Comparison of ENCODE assay signal across 28 mouse cellular contexts in genomic region chr7:100997215-100997614, GRCm38 (mm10). TPM values are rescaled to one million over a fixed set of nuclear protein-coding genes. Genes with fewer than 3 reads are reported as not detected.
A peak's percentile ranks its signal among the peaks of the same experiment; 100 is the strongest.
DNase-seq lines count a peak whose midpoint lies in the region; ATAC-seq and TF ChIP-seq lines count a peak whose summit lies in the region.
"Had no signal": no experiment of that assay in that cellular context is flagged by ENCODE, and none has a peak within 500 bp of the region (broad histone marks: within the 10 kb centered on the region; RNA-seq: fewer than 3 reads in every experiment).

No protein-coding gene starts in this region.

- H3K9ac ChIP-seq in liver, embryonic 11.5 days (ENCODE audit: low read depth, low read length), result no peak overlapping the region
- no peak overlapping the region for H3K9ac ChIP-seq in liver, postnatal 0 days (replicated peaks)
- H3K9ac ChIP-seq: forebrain, embryonic 13.5 days; heart, embryonic 13.5 days; hindbrain, embryonic 12.5 days; hindbrain, embryonic 15.5 days had no signal

- no peak overlapping the region for H3K27ac ChIP-seq in liver, embryonic 11.5 days (ENCODE audit: low read depth, low read length)
- no peak overlapping the region for H3K27ac ChIP-seq in liver, postnatal 0 days (ENCODE audit: low read depth)
- H3K27ac ChIP-seq in left cerebral cortex, adult 2 months, result no peak overlapping the region
- H3K27ac ChIP-seq: forebrain, embryonic 10.5 days; forebrain, embryonic 13.5 days; heart, embryonic 10.5 days; heart, embryonic 13.5 days; hindbrain, embryonic 12.5 days; hindbrain, embryonic 15.5 days had no signal

- 70% methylated on average over 1 of the region's 1 CpGs for WGBS in liver, embryonic 11.5 days
- 77% methylated on average over 1 of the region's 1 CpGs for WGBS in liver, postnatal 0 days (ENCODE audit: insufficient replicate concordance)

- 0 out of 2 replicates have a peak, but pooled peaks have one; percentile 44 for ATAC-seq in liver, embryonic 11.5 days (replicated peaks; ENCODE audit: low FRiP score)
- ATAC-seq in liver, postnatal 0 days, result no peak
- ATAC-seq in common myeloid progenitor, adult 5-6 weeks (replicated peaks; ENCODE audit: low read depth, poor library complexity, severe bottlenecking), result peak; percentile 52; the same call in 1 of the 2 replicates
- ATAC-seq in megakaryocyte progenitor cell, adult 5-6 weeks (replicated peaks; ENCODE audit: poor library complexity), result peak; percentile 76
- ATAC-seq: forebrain, embryonic 13.5 days; forebrain, embryonic 16.5 days had no signal

- H3K4me1 ChIP-seq in liver, embryonic 11.5 days (replicated peaks; ENCODE audit: control insufficient read depth, insufficient read depth, low read length), result peaks cover 9% of the 10 kb centered on the region; the same call in 1 of the 2 replicates
- H3K4me1 ChIP-seq in liver, postnatal 0 days (ENCODE audit: insufficient read depth), result no peaks in the 10 kb centered on the region; the same call in 1 of the 2 replicates
- H3K4me1 ChIP-seq: forebrain, embryonic 13.5 days; hindbrain, embryonic 15.5 days had no signal

- TF ChIP-seq EP300 in liver, postnatal 0 days (IDR thresholded peaks at IDR 0.05; ENCODE audit: low read depth), result no peak

- TF ChIP-seq CTCF in liver, postnatal 0 days (IDR thresholded peaks at IDR 0.05; ENCODE audit: low read depth), result no peak
- TF ChIP-seq CTCF in left cerebral cortex, adult 2 months (IDR thresholded peaks at IDR 0.05), result no peak

- intact Hi-C loops in gastrocnemius, postnatal 14 days (cut with DNase I; ENCODE audit: low total_unique reads), result no loop called here
- intact Hi-C loops in left cerebral cortex, adult 2 months (cut with DNase I), result loop anchor here (10.0 kb wide), 1 partner anchor 238 kb away; no protein-coding TSS in a partner anchor

- H3K36me3 ChIP-seq in liver, embryonic 11.5 days (ENCODE audit: control insufficient read depth, insufficient read depth, low read length), result no peaks in the 10 kb centered on the region
- H3K36me3 ChIP-seq in liver, postnatal 0 days (replicated peaks; ENCODE audit: insufficient read depth, low read length), result peaks cover 14% of the 10 kb centered on the region
- H3K36me3 ChIP-seq: forebrain, embryonic 10.5 days; G1E; heart, embryonic 10.5 days; heart, embryonic 13.5 days; hindbrain, embryonic 12.5 days; hindbrain, embryonic 15.5 days had no signal

- H3K4me2 ChIP-seq in liver, embryonic 11.5 days, result no peak overlapping the region
- H3K4me2 ChIP-seq in liver, postnatal 0 days (ENCODE audit: low read depth, low read length), result no peak overlapping the region
- H3K4me2 ChIP-seq: forebrain, embryonic 13.5 days; heart, embryonic 13.5 days; hindbrain, embryonic 12.5 days; hindbrain, embryonic 15.5 days had no signal

- no peaks in the 10 kb centered on the region for H3K27me3 ChIP-seq in liver, embryonic 11.5 days (replicated peaks; ENCODE audit: control insufficient read depth, insufficient read depth, low read length)
- H3K27me3 ChIP-seq in liver, postnatal 0 days (ENCODE audit: insufficient read depth, low read length), result no peaks in the 10 kb centered on the region
- H3K27me3 ChIP-seq: CH12.LX; forebrain, embryonic 13.5 days; hindbrain, embryonic 12.5 days; hindbrain, embryonic 15.5 days had no signal

- no peak overlapping the region for H3K4me3 ChIP-seq in liver, embryonic 11.5 days (ENCODE audit: low read depth, low read length)
- no peak overlapping the region for H3K4me3 ChIP-seq in liver, postnatal 0 days (ENCODE audit: low read depth, low read length)
- H3K4me3 ChIP-seq in left cerebral cortex, adult 2 months, result no peak overlapping the region
- H3K4me3 ChIP-seq: forebrain, embryonic 10.5 days; forebrain, embryonic 13.5 days; heart, embryonic 10.5 days; heart, embryonic 13.5 days; hindbrain, embryonic 12.5 days; hindbrain, embryonic 15.5 days had no signal

- DNase-seq in gastrocnemius, postnatal 10 days, result peak; percentile 6
- DNase-seq in gastrocnemius, postnatal 14 days, result no peak
- DNase-seq in liver, embryonic 11.5 days (ENCODE audit: low spot score), result no peak
- no peak for DNase-seq in liver, postnatal 0 days
- DNase-seq in left cerebral cortex, adult 18-20 months (ENCODE audit: low spot score in 2 of 2), result no peak
- no peak for DNase-seq in left cerebral cortex, adult 2 months (ENCODE audit: extremely low spot score in 1 of 2, low spot score in 2 of 2)
- DNase-seq: adrenal gland, adult 2 months; adrenal gland, postnatal 25 days; B cell, adult 2 months; cerebellum, adult 11-12 months; cerebellum, adult 8-10 months; cerebellum, postnatal 10 days; cerebellum, postnatal 36 days; gastrocnemius, postnatal 36 days; heart, adult 18-20 months; heart, postnatal 14 days; heart, postnatal 4 days had no signal

- no peaks in the 10 kb centered on the region for H3K9me3 ChIP-seq in liver, embryonic 11.5 days (ENCODE audit: control insufficient read depth, low read length)
- H3K9me3 ChIP-seq in liver, postnatal 0 days (ENCODE audit: low read length), result no peaks in the 10 kb centered on the region
- H3K9me3 ChIP-seq: forebrain, embryonic 10.5 days; forebrain, embryonic 13.5 days; G1E; heart, embryonic 10.5 days; heart, embryonic 13.5 days; hindbrain, embryonic 12.5 days; hindbrain, embryonic 15.5 days had no signal

RNA-seq across cellular contexts. Expression of gene P2ry2, which starts 15.5 kb away (rescaled TPM):
- 10 to 100 TPM; 56.5 to 57.9 TPM for total RNA-seq in gastrocnemius, postnatal 10 days (2021)
- total RNA-seq in gastrocnemius, postnatal 14 days (2021), result 10 to 100 TPM; 38.0 to 47.7 TPM
- 1.6 and 2.2 TPM in 2 replicates for polyA plus RNA-seq in liver, embryonic 11.5 days (2014; fragmentation: Nextera tagmentation; extraction: Ambion mirVana)
- 3.8 and 4.2 TPM in 2 replicates for polyA plus RNA-seq in liver, postnatal 0 days (2015; fragmentation: Nextera tagmentation; extraction: Ambion mirVana)
- 7.8 and 8.8 TPM in 2 replicates for total RNA-seq in common myeloid progenitor, adult 5-6 weeks (2017)
- 5.5 and 5.7 TPM in 2 replicates for total RNA-seq in megakaryocyte progenitor cell, adult 5-6 weeks (2015)
- total RNA-seq in megakaryocyte progenitor cell, adult 5-6 weeks (2017), result 6.8 and 6.9 TPM in 2 replicates
- 1 to 10 TPM; 1.5 to 1.6 TPM for total RNA-seq in left cerebral cortex, adult 18-20 months (2021)
- under 1 TPM; 0.68 to 0.82 TPM for total RNA-seq in left cerebral cortex, adult 2 months (2021)
- polyA plus RNA-seq: forebrain, embryonic 13.5 days; forebrain, embryonic 16.5 days; G1E had no signal

RNA-seq across cellular contexts. Expression of gene P2ry6, which starts 22.8 kb away (rescaled TPM):
- 1 to 10 TPM; 2.3 to 4.0 TPM for total RNA-seq in gastrocnemius, postnatal 10 days (2021)
- 1 to 10 TPM; 1.6 to 2.1 TPM for total RNA-seq in gastrocnemius, postnatal 14 days (2021)
- 4.1 and 4.3 TPM in 2 replicates for polyA plus RNA-seq in liver, embryonic 11.5 days (2014; fragmentation: Nextera tagmentation; extraction: Ambion mirVana)
- 5.3 and 6.0 TPM in 2 replicates for polyA plus RNA-seq in liver, postnatal 0 days (2015; fragmentation: Nextera tagmentation; extraction: Ambion mirVana)
- total RNA-seq in common myeloid progenitor, adult 5-6 weeks (2017), result not detected in 2 replicates
- 0.42 and 0.49 TPM in 2 replicates for total RNA-seq in megakaryocyte progenitor cell, adult 5-6 weeks (2015)
- 0.04 TPM in 1 of 2 replicates, not detected in the other for total RNA-seq in megakaryocyte progenitor cell, adult 5-6 weeks (2017)
- 1 to 10 TPM; 2.6 to 3.0 TPM for total RNA-seq in left cerebral cortex, adult 18-20 months (2021)
- total RNA-seq in left cerebral cortex, adult 2 months (2021), result 1 to 10 TPM; 2.3 to 4.0 TPM
